Mouse (Mus musculus) liver, embryonic 16.5 days (tissue): ENCODE results near the gene Nod1. TPM values are rescaled to one million over a fixed set of nuclear protein-coding genes. Genes with fewer than 3 reads are reported as not detected.

Experiments
- ATAC-seq: fragments of 200-750 bp; cut with Nextera tagmentation; 2 replicates; pipeline ENCODE4 v1.8.0; 2017; ENCODE audit warnings: low read depth, mild to moderate bottlenecking, moderate number of reproducible peaks, moderate library complexity
- H3K27ac ChIP-seq: fragments of 300-500 bp; sonication (generic); 2 replicates; pipeline ENCODE4 v1.5.1; 2014; ENCODE audit warnings: mild to moderate bottlenecking, low read length
- H3K27me3 ChIP-seq: fragments of 300-500 bp; sonication (generic); 2 replicates; pipeline ENCODE4 v1.6.1; 2014; ENCODE audit warnings: low read depth, low read length, mixed read lengths; ENCODE audit not compliant: control insufficient read depth, insufficient read depth
- H3K36me3 ChIP-seq: fragments of 300-500 bp; sonication (generic); 2 replicates; pipeline ENCODE4 v1.6.1; 2014; ENCODE audit warnings: mild to moderate bottlenecking; ENCODE audit not compliant: control insufficient read depth, insufficient read depth
- H3K4me1 ChIP-seq: fragments of 300-500 bp; sonication (generic); 2 replicates; pipeline ENCODE4 v1.6.1; 2014; ENCODE audit warnings: low read depth, low read length, mixed read lengths; ENCODE audit not compliant: control insufficient read depth
- H3K4me2 ChIP-seq: fragments of 300-500 bp; sonication (generic); 2 replicates; pipeline ENCODE4 v1.6.1; 2014; ENCODE audit warnings: low read depth, low read length, mixed read lengths
- H3K4me3 ChIP-seq: fragments of 300-500 bp; sonication (generic); 2 replicates; pipeline ENCODE4 v1.5.1; 2014; ENCODE audit warnings: low read depth, mild to moderate bottlenecking, low read length
- H3K9ac ChIP-seq: fragments of 300-500 bp; sonication (generic); 2 replicates; pipeline ENCODE4 v1.6.1; 2014; ENCODE audit warnings: low read depth, low read length
- H3K9me3 ChIP-seq: fragments of 300-500 bp; sonication (generic); replicated peaks from 2 replicates; pipeline ENCODE4 v1.6.1; 2016; ENCODE audit warnings: low read length; ENCODE audit not compliant: control insufficient read depth
- WGBS: fragments of 180-500 bp; shearing (Covaris S2); extraction: QIAGEN DNeasy Blood & Tissue Kit; methylation state at CpG from one replicate; pipeline ENCODE4 v1.1.7; 2014; ENCODE audit not compliant: insufficient replicate concordance; 5-methylcytosine and 5-hydroxymethylcytosine counted together
- polyA plus RNA-seq: library from polyadenylated mRNA; unstranded; fragments of >200 nt; fragmentation: Nextera tagmentation; extraction: Ambion mirVana; gene quantifications from 2 replicates; pipeline ENCODE4 v1.2.1, GENCODE M21; 2015

Nod1 gene
- polyA plus RNA-seq, 1 experiment from 2014 or later, result 3.0 TPM

- Histone ChIP-seq H3K4me3 (no peak overlapping the region), H3K27me3 (no peaks in the 10 kb centered on the region), H3K36me3 (peaks cover 4% of the 10 kb centered on the region), H3K4me2 (no peak overlapping the region), H3K9me3 (no peaks in the 10 kb centered on the region), H3K9ac (no peak overlapping the region), H3K4me1 (peaks cover 7% of the 10 kb centered on the region; the same call in 1 of the 2 replicates), H3K27ac (no peak overlapping the region)
- 53% methylated on average over 3 of the region's 3 CpGs for WGBS
- no peak for ATAC-seq
Observed at GRCm38 (mm10) chr6:54877651-54878050, 94.8 kb downstream of the Nod1 start.

- Histone ChIP-seq H3K4me2 (no peak overlapping the region), H3K4me3 (no peak overlapping the region), H3K9ac (no peak overlapping the region), H3K9me3 (no peaks in the 10 kb centered on the region), H3K4me1 (peaks cover 7% of the 10 kb centered on the region; the same call in 1 of the 2 replicates), H3K27ac (no peak overlapping the region), H3K36me3 (peaks cover 4% of the 10 kb centered on the region), H3K27me3 (no peaks in the 10 kb centered on the region)
- 32% methylated on average over 5 of the region's 5 CpGs for WGBS
- no peak for ATAC-seq
Observed at GRCm38 (mm10) chr6:54876782-54877181, 95.6 kb downstream of the Nod1 start.

Other genes starting within 250 kb of the Nod1 start
- gene Znrf2, start 155.7 kb downstream of the Nod1 start, polyA plus RNA-seq, result 1.8 and 2.1 TPM in 2 replicates
- 2.9 and 3.0 TPM in 2 replicates for gene Ggct, start 20.3 kb upstream of the Nod1 start, polyA plus RNA-seq
- 90.2 and 102 TPM in 2 replicates for gene Gars, start 65.4 kb upstream of the Nod1 start, polyA plus RNA-seq
- 0.39 and 0.64 TPM in 2 replicates for gene Crhr2, start 160.4 kb upstream of the Nod1 start, polyA plus RNA-seq
- gene Inmt, start 202.4 kb upstream of the Nod1 start, polyA plus RNA-seq, result 0.20 and 0.24 TPM in 2 replicates
- gene Mindy4, start 230.8 kb upstream of the Nod1 start, polyA plus RNA-seq, result 0.82 and 1.2 TPM in 2 replicates